Mouse (Mus musculus) stomach, embryonic 15.5 days (tissue): Measurements from ENCODE around the gene Sec14l5. TPM values are rescaled to one million over a fixed set of nuclear protein-coding genes. Genes with fewer than 3 reads are reported as not detected.

ENCODE experiments used
- ATAC-seq: fragments of 200-750 bp; cut with Nextera tagmentation; 2 replicates; pipeline ENCODE4 v1.8.0; 2017; ENCODE audit warnings: low read depth, moderate number of reproducible peaks, moderate TSS enrichment; ENCODE audit not compliant: insufficient read depth, low FRiP score
- H3K27ac ChIP-seq: fragments of 300-500 bp; sonication (generic); 2 replicates; pipeline ENCODE4 v1.5.1; 2015; ENCODE audit warnings: mild to moderate bottlenecking, inconsistent platforms
- H3K27me3 ChIP-seq: fragments of 300-500 bp; sonication (generic); replicated peaks from 2 replicates; pipeline ENCODE4 v1.6.1; 2015; ENCODE audit warnings: inconsistent platforms
- H3K36me3 ChIP-seq: fragments of 300-500 bp; sonication (generic); 2 replicates; pipeline ENCODE4 v1.6.1; 2015; ENCODE audit warnings: inconsistent platforms
- H3K4me1 ChIP-seq: fragments of 300-500 bp; sonication (generic); 2 replicates; pipeline ENCODE4 v1.6.1; 2015; ENCODE audit warnings: inconsistent platforms
- H3K4me2 ChIP-seq: fragments of 300-500 bp; sonication (generic); 2 replicates; pipeline ENCODE4 v1.6.1; 2015; ENCODE audit warnings: mild to moderate bottlenecking, inconsistent platforms
- H3K4me3 ChIP-seq: fragments of 300-500 bp; sonication (generic); replicated peaks from 2 replicates; pipeline ENCODE4 v1.5.1; 2015; ENCODE audit warnings: inconsistent platforms
- H3K9ac ChIP-seq: fragments of 300-500 bp; sonication (generic); 2 replicates; pipeline ENCODE4 v1.6.1; 2015; ENCODE audit warnings: inconsistent platforms
- H3K9me3 ChIP-seq: fragments of 300-500 bp; sonication (generic); 2 replicates; pipeline ENCODE4 v1.6.1; 2016; ENCODE audit warnings: inconsistent platforms
- WGBS: fragments of 180-500 bp; shearing (Covaris S2); methylation state at CpG from one replicate; pipeline ENCODE4 v1.1.7; 2015; 5-methylcytosine and 5-hydroxymethylcytosine counted together
- polyA plus RNA-seq: library from polyadenylated mRNA; unstranded; fragments of >200 nt; fragmentation: Nextera tagmentation; extraction: Ambion mirVana; gene quantifications from 2 replicates; pipeline ENCODE4 v1.2.1, GENCODE M21; 2015

The Sec14l5 gene
- polyA plus RNA-seq, 1 experiment from 2014 or later = 0.14 TPM

DNA sequence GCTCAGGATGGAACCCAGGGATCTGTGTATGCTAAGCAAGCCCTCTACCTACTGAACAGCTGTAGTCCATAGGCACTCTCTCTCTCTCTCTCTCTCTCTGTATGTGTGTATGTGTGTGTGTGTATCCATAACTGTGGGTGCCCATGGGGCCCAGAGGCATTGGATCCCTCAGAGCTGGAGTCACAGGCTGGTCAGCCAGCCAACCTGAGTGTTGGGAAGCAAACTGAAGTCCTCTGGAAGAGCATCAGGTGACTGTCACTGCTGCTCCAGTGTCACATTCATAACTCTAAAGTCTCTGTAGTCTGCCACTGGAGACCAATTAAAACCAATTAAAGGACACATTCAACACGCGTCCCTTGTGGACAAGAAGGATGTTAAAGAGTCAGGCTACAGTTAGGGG lies 9.6 kb downstream of the Sec14l5 start:
- Histone ChIP-seq H3K36me3 (no peaks in the 10 kb centered on the region), H3K4me3 (no peak overlapping the region), H3K4me2 (no peak overlapping the region), H3K27me3 (no peaks in the 10 kb centered on the region), H3K27ac (no peak overlapping the region), H3K9me3 (no peaks in the 10 kb centered on the region), H3K9ac (no peak overlapping the region), H3K4me1 (no peaks in the 10 kb centered on the region)
- 71% methylated on average over 2 of the region's 2 CpGs for WGBS
- no peak for ATAC-seq

DNA sequence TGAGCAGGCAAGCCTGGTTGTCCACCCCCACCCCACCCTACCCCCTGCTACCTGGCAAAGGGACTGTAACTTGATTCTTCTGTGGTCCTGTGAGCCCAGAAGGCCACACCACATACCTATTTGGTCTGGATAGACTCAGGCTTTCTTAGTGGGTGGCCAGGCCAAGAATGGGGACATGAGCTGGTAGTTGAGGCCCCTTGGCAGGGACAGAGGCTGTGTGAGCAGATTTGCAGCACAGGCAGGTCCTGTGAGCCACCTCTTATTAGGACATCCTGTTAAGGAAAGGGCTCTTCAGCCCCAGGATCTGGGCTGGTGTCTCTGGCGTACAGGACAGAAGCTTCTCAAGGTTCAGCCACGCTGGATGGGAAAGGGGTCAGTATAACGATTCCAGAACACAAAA lies 10.2 kb downstream of the Sec14l5 start:
- H3K4me3 ChIP-seq = no peak overlapping the region
- no peaks in the 10 kb centered on the region for H3K4me1 ChIP-seq
- H3K9ac ChIP-seq = no peak overlapping the region
- H3K27ac ChIP-seq = no peak overlapping the region
- H3K36me3 ChIP-seq = no peaks in the 10 kb centered on the region
- H3K9me3 ChIP-seq = no peaks in the 10 kb centered on the region
- H3K4me2 ChIP-seq = no peak overlapping the region
- ATAC-seq = no peak
- no peaks in the 10 kb centered on the region for H3K27me3 ChIP-seq
- WGBS = 68% methylated on average over 3 of the region's 3 CpGs

DNA sequence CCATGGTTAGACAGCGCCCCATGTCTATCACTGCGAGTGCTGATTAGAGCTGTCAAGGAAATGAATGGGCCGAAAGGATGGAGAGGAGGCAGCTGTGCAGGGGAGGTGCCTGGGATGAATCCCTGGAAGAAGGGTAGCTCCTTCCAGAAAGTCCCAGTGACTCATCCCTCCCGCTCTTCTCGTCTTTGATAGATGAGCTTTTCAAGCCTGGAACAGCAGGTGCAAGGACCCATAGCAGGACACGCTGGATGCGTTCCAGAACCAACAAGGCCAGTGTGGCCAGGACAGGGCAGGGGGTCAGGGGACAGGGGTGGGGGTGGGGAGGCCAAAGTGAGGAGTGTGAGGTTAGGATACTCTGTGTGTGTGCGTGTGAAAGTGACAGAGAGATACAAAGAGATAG lies 12.3 kb downstream of the Sec14l5 start:
- Histone ChIP-seq H3K27me3 (no peaks in the 10 kb centered on the region; the same call in 1 of the 2 replicates), H3K27ac (no peak overlapping the region), H3K4me3 (no peak overlapping the region), H3K4me1 (no peaks in the 10 kb centered on the region), H3K36me3 (no peaks in the 10 kb centered on the region), H3K9me3 (no peaks in the 10 kb centered on the region), H3K9ac (no peak overlapping the region), H3K4me2 (no peak overlapping the region)
- ATAC-seq = no peak
- 64% methylated on average over 8 of the region's 8 CpGs for WGBS

DNA sequence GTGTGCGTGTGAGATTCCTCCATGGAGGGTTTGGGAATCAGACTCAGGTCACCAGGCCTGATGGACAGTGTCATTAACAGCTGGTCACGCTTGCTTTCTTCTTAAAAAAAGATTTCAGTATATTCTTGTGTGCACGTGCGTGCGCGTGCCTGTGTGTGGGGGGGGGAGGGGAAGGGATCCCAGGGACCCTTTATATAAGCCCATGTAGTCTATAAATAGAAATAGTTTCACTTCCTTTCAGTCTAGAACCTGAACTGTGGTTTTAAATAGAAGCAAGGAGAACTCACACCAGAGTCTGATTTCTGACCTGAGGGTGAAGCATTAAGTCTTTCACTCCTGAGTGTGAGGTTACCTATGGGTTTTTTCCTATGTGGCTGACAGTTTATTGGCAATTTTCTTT lies 17.4 kb downstream of the Sec14l5 start:
- Histone ChIP-seq H3K27me3 (no peaks in the 10 kb centered on the region; the same call in 1 of the 2 replicates), H3K27ac (no peak overlapping the region), H3K36me3 (no peaks in the 10 kb centered on the region), H3K9me3 (no peaks in the 10 kb centered on the region), H3K4me2 (no peak overlapping the region), H3K4me3 (no peak overlapping the region), H3K4me1 (no peaks in the 10 kb centered on the region), H3K9ac (no peak overlapping the region)
- ATAC-seq = no peak
- WGBS = 72% methylated on average over 6 of the region's 6 CpGs

DNA sequence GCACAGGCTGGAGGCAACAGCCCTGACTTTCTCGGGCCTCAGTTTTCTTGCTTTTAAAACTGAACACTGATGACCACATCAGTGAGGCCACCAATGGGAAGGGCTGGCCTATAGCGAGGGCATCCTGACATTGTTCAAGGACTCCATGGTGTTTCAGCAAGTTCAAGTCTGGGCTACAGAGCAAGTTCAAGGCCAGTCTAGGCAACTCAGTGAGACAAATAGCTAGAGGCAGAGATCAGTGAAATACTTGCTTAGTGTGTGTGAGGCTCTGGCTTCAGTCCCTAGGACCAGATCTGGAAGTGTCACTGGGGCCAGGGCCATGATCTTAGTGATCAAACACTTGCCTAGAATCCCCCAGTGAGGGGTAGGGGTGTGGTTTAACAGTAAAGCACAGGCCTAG lies 21.1 kb downstream of the Sec14l5 start:
- no peaks in the 10 kb centered on the region for H3K9me3 ChIP-seq
- no peaks in the 10 kb centered on the region for H3K27me3 ChIP-seq
- no peaks in the 10 kb centered on the region for H3K4me1 ChIP-seq
- no peak for ATAC-seq
- H3K27ac ChIP-seq = no peak overlapping the region
- 80% methylated on average over 2 of the region's 2 CpGs for WGBS
- H3K9ac ChIP-seq = no peak overlapping the region
- H3K4me2 ChIP-seq = no peak overlapping the region
- H3K36me3 ChIP-seq = no peaks in the 10 kb centered on the region
- H3K4me3 ChIP-seq = no peak overlapping the region

DNA sequence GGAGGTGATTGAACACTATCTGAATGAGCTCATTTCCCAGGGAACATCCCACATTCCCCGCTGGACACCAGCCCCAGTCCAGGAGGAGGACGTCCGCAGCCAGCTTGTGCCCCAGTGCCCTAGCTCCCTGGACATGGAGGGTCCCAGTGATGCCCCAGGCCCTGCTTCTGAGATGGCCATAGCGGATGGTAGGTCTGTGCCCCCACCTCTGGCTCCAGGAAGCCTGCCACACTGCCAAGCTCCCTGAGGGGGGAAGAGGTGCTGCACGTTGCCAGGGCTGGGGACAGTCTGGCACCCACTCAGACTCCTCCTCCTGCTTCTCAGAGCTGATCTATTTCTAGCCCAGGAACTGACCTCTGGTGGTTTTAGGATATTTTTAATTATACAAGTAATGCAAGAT lies 21.9 kb downstream of the Sec14l5 start:
- Histone ChIP-seq H3K27ac (no peak overlapping the region), H3K4me3 (no peak overlapping the region), H3K4me1 (no peaks in the 10 kb centered on the region), H3K9me3 (no peaks in the 10 kb centered on the region), H3K9ac (no peak overlapping the region), H3K27me3 (no peaks in the 10 kb centered on the region), H3K4me2 (no peak overlapping the region), H3K36me3 (no peaks in the 10 kb centered on the region)
- 70% methylated on average over 5 of the region's 5 CpGs for WGBS
- no peak for ATAC-seq

DNA sequence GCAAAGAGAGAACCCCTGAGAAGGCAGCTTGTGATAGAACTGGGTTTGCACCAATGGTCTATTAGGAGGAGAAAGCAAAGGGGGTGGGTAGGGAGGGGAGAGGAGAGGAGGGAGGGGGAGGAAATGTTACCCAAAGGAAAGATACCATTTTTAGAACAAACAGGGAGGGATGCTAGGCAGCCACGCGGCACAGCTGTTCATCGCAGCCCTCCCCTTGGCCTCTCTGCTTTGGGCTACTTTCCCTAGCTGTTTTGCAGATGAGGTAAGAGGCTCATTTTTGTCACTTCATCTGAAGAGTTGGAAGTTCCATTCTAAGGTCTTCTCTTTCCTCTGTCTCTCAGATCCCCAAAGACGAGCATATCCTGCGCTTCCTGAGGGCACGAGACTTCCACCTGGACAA lies 25.7 kb downstream of the Sec14l5 start:
- no peak for ATAC-seq
- no peaks in the 10 kb centered on the region for H3K27me3 ChIP-seq
- no peaks in the 10 kb centered on the region for H3K36me3 ChIP-seq
- H3K4me2 ChIP-seq = no peak overlapping the region
- no peaks in the 10 kb centered on the region for H3K4me1 ChIP-seq
- no peak overlapping the region for H3K4me3 ChIP-seq
- WGBS = 92% methylated on average over 6 of the region's 6 CpGs
- H3K9ac ChIP-seq = no peak overlapping the region
- no peak overlapping the region for H3K27ac ChIP-seq
- no peaks in the 10 kb centered on the region for H3K9me3 ChIP-seq

DNA sequence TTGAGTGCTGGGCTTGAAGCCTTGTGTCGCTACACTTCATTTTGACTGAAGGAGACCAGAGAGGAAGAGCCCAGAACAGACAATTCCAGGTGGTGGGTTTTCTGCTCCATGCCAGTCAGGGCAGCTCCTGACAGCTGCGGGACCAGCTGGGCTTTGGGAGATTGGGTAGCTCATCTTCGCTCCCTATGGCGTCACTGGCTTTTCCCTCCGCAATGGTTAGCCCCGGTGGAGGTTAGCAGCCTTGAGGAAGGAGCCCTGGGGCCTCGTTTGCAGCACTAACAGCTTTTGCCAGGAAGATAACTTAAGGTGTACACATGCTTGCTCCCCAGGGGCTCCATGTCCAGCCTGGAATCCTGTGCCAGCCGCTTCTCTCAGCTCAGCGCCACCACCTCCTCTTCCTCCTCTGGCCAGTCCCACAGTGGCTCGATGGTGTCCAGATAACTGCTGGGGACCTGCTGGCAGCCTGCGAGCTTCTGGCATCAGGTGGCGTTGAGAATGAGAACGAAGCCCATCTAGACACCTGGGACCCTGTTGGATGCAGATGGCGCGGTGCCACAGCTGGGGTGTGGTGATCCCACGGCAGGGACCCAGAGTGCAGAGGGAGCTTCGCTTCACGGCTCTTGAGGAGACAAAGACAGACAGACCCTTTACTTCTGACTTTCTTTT lies 36.5 kb downstream of the Sec14l5 start:
- no peak for ATAC-seq
- Histone ChIP-seq H3K27ac (no peak overlapping the region), H3K4me2 (no peak overlapping the region), H3K4me3 (no peak overlapping the region), H3K27me3 (no peaks in the 10 kb centered on the region), H3K36me3 (no peaks in the 10 kb centered on the region), H3K9me3 (no peaks in the 10 kb centered on the region), H3K4me1 (no peaks in the 10 kb centered on the region), H3K9ac (no peak overlapping the region)
- 83% methylated on average over 18 of the region's 18 CpGs for WGBS

DNA sequence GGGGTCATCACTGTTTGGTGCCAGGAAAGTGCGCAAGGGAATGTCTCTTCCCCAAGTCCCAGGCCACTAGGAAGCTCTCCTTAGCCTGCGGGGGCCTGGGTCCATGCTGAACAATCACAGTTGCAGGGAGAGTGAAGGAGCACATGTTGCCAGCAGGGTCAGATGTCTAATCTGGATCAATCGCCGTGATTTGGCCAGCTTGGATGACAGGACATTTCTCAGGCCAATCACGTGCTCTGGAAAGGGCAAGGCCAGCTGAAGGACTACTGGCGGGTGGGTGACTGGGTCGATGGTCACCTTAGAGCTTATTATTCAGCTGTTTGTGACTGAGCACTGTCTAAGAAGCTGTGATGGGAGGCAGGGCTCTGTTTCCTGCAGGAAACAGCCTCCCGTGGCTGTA lies 37.2 kb downstream of the Sec14l5 start:
- no peaks in the 10 kb centered on the region for H3K27me3 ChIP-seq
- H3K4me1 ChIP-seq = no peaks in the 10 kb centered on the region
- no peak overlapping the region for H3K4me2 ChIP-seq
- no peak overlapping the region for H3K9ac ChIP-seq
- H3K4me3 ChIP-seq = no peak overlapping the region
- ATAC-seq = no peak
- H3K9me3 ChIP-seq = no peaks in the 10 kb centered on the region
- WGBS = 49% methylated on average over 8 of the region's 8 CpGs
- H3K36me3 ChIP-seq = no peaks in the 10 kb centered on the region
- H3K27ac ChIP-seq = no peak overlapping the region

DNA sequence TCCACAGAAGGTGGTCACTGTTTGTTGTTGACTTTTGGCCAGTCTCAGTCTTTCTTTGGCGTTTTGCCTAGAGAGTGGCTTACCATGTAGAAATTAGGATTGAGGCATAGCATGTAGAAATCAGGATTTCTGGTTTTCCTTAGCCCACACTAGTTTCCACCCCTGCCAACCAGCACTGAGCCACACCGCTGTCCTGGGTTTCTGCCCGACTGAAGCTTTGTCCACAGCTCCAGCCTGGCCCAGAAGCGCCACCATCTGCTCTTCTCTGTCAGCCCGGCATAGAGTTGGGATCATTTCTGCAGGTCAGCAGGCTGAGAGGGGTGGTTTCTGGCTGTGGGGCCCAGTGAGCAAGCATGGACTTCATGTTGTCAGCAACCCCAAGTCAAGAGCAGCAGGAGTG lies 38.0 kb downstream of the Sec14l5 start:
- Histone ChIP-seq H3K4me3 (no peak overlapping the region), H3K27me3 (no peaks in the 10 kb centered on the region), H3K9ac (no peak overlapping the region), H3K36me3 (no peaks in the 10 kb centered on the region), H3K4me1 (no peaks in the 10 kb centered on the region), H3K4me2 (no peak overlapping the region), H3K27ac (no peak overlapping the region), H3K9me3 (no peaks in the 10 kb centered on the region)
- WGBS = 79% methylated on average over 5 of the region's 5 CpGs
- no peak for ATAC-seq

DNA sequence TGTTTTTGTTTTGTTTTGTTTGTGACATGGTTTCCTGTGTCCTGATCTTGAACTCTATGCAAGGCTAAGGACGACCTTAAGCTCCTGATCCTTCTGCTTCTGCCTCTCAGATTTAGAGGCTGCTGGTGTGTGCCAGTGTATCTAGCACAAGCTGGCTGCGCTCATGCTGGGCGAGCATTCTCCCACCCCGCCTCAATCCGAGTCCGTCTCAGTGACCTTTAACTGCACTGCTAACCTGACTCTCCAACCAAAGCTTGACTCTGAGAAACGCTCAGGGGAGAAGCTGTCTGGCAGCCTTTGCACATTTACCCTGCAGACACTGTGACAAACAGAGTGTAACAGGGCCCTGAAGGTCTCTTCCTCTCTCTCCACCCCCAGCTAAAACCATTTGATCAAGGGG lies 38.8 kb downstream of the Sec14l5 start:
- H3K4me3 ChIP-seq = no peak overlapping the region
- no peak overlapping the region for H3K9ac ChIP-seq
- no peaks in the 10 kb centered on the region for H3K4me1 ChIP-seq
- H3K27me3 ChIP-seq = no peaks in the 10 kb centered on the region
- no peaks in the 10 kb centered on the region for H3K9me3 ChIP-seq
- no peaks in the 10 kb centered on the region for H3K36me3 ChIP-seq
- no peak for ATAC-seq
- no peak overlapping the region for H3K27ac ChIP-seq
- 60% methylated on average over 7 of the region's 7 CpGs for WGBS
- no peak overlapping the region for H3K4me2 ChIP-seq

DNA sequence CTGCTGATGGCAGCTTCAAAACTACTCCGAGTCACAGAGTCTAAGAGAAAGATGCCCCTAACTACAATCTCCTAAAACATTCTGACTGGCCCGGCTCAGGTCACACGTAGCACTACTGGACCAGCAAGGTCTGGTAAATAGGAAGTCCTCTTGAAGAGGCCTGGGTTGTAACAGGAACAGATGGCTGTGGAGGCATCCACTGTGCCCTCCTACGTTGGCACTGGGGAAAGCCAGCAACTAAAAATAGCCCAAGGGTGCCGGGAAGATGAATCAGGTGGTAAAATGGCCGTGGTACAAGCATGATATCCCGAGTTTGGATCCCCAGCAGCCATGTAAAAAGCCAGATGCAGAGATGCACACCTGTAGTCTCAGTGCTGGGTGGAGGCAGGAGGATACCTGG lies 39.3 kb downstream of the Sec14l5 start:
- H3K9ac ChIP-seq = no peak overlapping the region
- H3K27ac ChIP-seq = no peak overlapping the region
- no peaks in the 10 kb centered on the region for H3K36me3 ChIP-seq
- 74% methylated on average over 7 of the region's 7 CpGs for WGBS
- no peak overlapping the region for H3K4me3 ChIP-seq
- H3K4me2 ChIP-seq = no peak overlapping the region
- no peak for ATAC-seq
- no peaks in the 10 kb centered on the region for H3K4me1 ChIP-seq
- H3K27me3 ChIP-seq = no peaks in the 10 kb centered on the region
- no peaks in the 10 kb centered on the region for H3K9me3 ChIP-seq

DNA sequence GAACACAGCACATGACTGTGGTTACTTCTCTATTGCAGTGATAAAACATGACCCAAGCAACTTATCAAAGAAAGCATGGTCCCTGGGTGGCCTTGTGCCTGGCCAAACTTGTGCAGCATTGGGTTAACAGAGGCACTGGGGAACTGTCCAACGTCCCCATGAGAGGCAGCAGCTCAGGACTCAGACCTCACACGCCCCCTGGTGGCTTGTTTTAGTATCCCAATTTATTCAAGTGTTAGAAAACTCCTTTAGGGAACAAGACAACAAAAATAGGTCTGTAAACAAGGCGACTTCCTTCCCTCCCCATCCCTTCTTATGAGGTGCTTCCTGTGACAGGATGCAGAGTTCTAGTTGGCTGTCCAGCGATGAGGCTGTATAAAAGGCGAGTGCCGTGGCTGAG lies 48.2 kb downstream of the Sec14l5 start:
- ATAC-seq = no peak
- H3K9me3 ChIP-seq = no peaks in the 10 kb centered on the region
- no peak overlapping the region for H3K4me2 ChIP-seq
- H3K4me1 ChIP-seq = no peaks in the 10 kb centered on the region
- WGBS = 25% methylated on average over 6 of the region's 6 CpGs
- no peak overlapping the region for H3K27ac ChIP-seq
- peaks cover 4% of the 10 kb centered on the region; the same call in 1 of the 2 replicates for H3K36me3 ChIP-seq
- no peak overlapping the region for H3K4me3 ChIP-seq
- no peak overlapping the region for H3K9ac ChIP-seq
- H3K27me3 ChIP-seq = no peaks in the 10 kb centered on the region
